Mouse (Mus musculus): Measurements from ENCODE around the gene Rrm1. TPM values are rescaled to one million over a fixed set of nuclear protein-coding genes. Genes with fewer than 3 reads are reported as not detected.

Gene Rrm1
- polyA plus RNA-seq, 1 experiment, result 123 TPM

GRCm38 (mm10) chr7:102425933-102426685 lies 15.4 kb upstream of the Rrm1 start:
- Histone ChIP-seq H3ac (ENCODE audit: control insufficient read depth, insufficient read length, low read depth) (no peak overlapping the region), H3K79me3 (ENCODE audit: low read depth) (no peaks in the 10 kb centered on the region), H3K79me2 (ENCODE audit: control insufficient read depth, insufficient read depth) (no peaks in the 10 kb centered on the region), H3K36me3 (ENCODE audit: control insufficient read depth, insufficient read depth) (no peaks in the 10 kb centered on the region), H3K27me3 (ENCODE audit: control insufficient read depth, insufficient read depth, insufficient read length) (no peaks in the 10 kb centered on the region), H3K4me3 (ENCODE audit: insufficient read depth, poor library complexity, severe bottlenecking) (no peak overlapping the region)
- TF ChIP-seq FOSL1 (IDR thresholded peaks at IDR 0.05; ENCODE audit: insufficient read depth, low read length, poor library complexity, severe bottlenecking), result no peak
- TF ChIP-seq MYOD1 (IDR thresholded peaks at IDR 0.05; ENCODE audit: control insufficient read depth, insufficient read length, low read depth), result no peak
- TF ChIP-seq CEBPB (IDR thresholded peaks at IDR 0.05; ENCODE audit: low read depth), result no peak
- no peak for TF ChIP-seq USF1 (IDR thresholded peaks at IDR 0.05; ENCODE audit: low read depth)
- TF ChIP-seq MYOG (IDR thresholded peaks at IDR 0.05; ENCODE audit: control insufficient read depth, extremely low read depth, insufficient read length), result no peak
- TF ChIP-seq MAX (IDR thresholded peaks at IDR 0.05), result no peak
- TF ChIP-seq CTCF (IDR thresholded peaks at IDR 0.05; ENCODE audit: control insufficient read depth, insufficient read depth, insufficient read length), result no peak

GRCm38 (mm10) chr7:102434344-102434743 lies 7.2 kb upstream of the Rrm1 start:
- Histone ChIP-seq H3ac (ENCODE audit: control insufficient read depth, insufficient read length, low read depth) (no peak overlapping the region), H3K79me3 (ENCODE audit: low read depth) (no peaks in the 10 kb centered on the region), H3K36me3 (ENCODE audit: control insufficient read depth, insufficient read depth) (no peaks in the 10 kb centered on the region), H3K4me3 (ENCODE audit: insufficient read depth, poor library complexity, severe bottlenecking) (no peak overlapping the region), H3K79me2 (ENCODE audit: control insufficient read depth, insufficient read depth) (no peaks in the 10 kb centered on the region), H3K27me3 (ENCODE audit: control insufficient read depth, insufficient read depth, insufficient read length) (no peaks in the 10 kb centered on the region)
- TF ChIP-seq USF1 (IDR thresholded peaks at IDR 0.05; ENCODE audit: low read depth), result no peak

- no peaks in the 10 kb centered on the region for H3K27me3 ChIP-seq (ENCODE audit: control insufficient read depth, insufficient read depth, insufficient read length)
- H3K79me3 ChIP-seq (ENCODE audit: low read depth), result peaks cover 30% of the 10 kb centered on the region
- H3ac ChIP-seq (ENCODE audit: control insufficient read depth, insufficient read length, low read depth), result no peak overlapping the region
- H3K4me3 ChIP-seq (ENCODE audit: insufficient read depth, poor library complexity, severe bottlenecking), result no peak overlapping the region
- TF ChIP-seq CEBPB (IDR thresholded peaks at IDR 0.05; ENCODE audit: low read depth), result no peak
- TF ChIP-seq CTCF (IDR thresholded peaks at IDR 0.05; ENCODE audit: control insufficient read depth, insufficient read depth, insufficient read length), result no peak
- no peak for TF ChIP-seq MYOD1 (IDR thresholded peaks at IDR 0.05; ENCODE audit: control insufficient read depth, insufficient read length, low read depth)
- no peak for TF ChIP-seq MYOG (IDR thresholded peaks at IDR 0.05; ENCODE audit: control insufficient read depth, extremely low read depth, insufficient read length)
- no peak for TF ChIP-seq FOSL1 (IDR thresholded peaks at IDR 0.05; ENCODE audit: insufficient read depth, low read length, poor library complexity, severe bottlenecking)
- peaks cover 20% of the 10 kb centered on the region for H3K36me3 ChIP-seq (ENCODE audit: control insufficient read depth, insufficient read depth)
- peaks cover 43% of the 10 kb centered on the region for H3K79me2 ChIP-seq (ENCODE audit: control insufficient read depth, insufficient read depth)
These were observed 456 bp upstream of the Rrm1 start for GRCm38 (mm10) chr7:102440822-102441656.

GRCm38 (mm10) chr7:102442432-102442831 lies 937 bp downstream of the Rrm1 start:
- TF ChIP-seq USF1 (IDR thresholded peaks at IDR 0.05; ENCODE audit: low read depth) (no peak), MYOG (IDR thresholded peaks at IDR 0.05; ENCODE audit: control insufficient read depth, extremely low read depth, insufficient read length) (no peak), MAX (IDR thresholded peaks at IDR 0.05) (no peak), MYOD1 (IDR thresholded peaks at IDR 0.05; ENCODE audit: control insufficient read depth, insufficient read length, low read depth) (no peak)
- H3ac ChIP-seq (ENCODE audit: control insufficient read depth, insufficient read length, low read depth), result peak overlapping the region; percentile 97
- H3K36me3 ChIP-seq (ENCODE audit: control insufficient read depth, insufficient read depth), result peaks cover 34% of the 10 kb centered on the region
- peaks cover 53% of the 10 kb centered on the region for H3K79me2 ChIP-seq (ENCODE audit: control insufficient read depth, insufficient read depth)
- H3K79me3 ChIP-seq (ENCODE audit: low read depth), result peaks cover 30% of the 10 kb centered on the region
- H3K4me3 ChIP-seq (ENCODE audit: insufficient read depth, poor library complexity, severe bottlenecking), result peak overlapping the region; percentile 77
- H3K27me3 ChIP-seq (ENCODE audit: control insufficient read depth, insufficient read depth, insufficient read length), result no peaks in the 10 kb centered on the region

- Histone ChIP-seq H3K79me2 (ENCODE audit: control insufficient read depth, insufficient read depth) (peaks cover 53% of the 10 kb centered on the region), H3K36me3 (ENCODE audit: control insufficient read depth, insufficient read depth) (peaks cover 49% of the 10 kb centered on the region), H3K4me3 (ENCODE audit: insufficient read depth, poor library complexity, severe bottlenecking) (no peak overlapping the region), H3ac (ENCODE audit: control insufficient read depth, insufficient read length, low read depth) (no peak overlapping the region), H3K27me3 (ENCODE audit: control insufficient read depth, insufficient read depth, insufficient read length) (no peaks in the 10 kb centered on the region), H3K79me3 (ENCODE audit: low read depth) (peaks cover 30% of the 10 kb centered on the region)
- TF ChIP-seq FOSL1 (IDR thresholded peaks at IDR 0.05; ENCODE audit: insufficient read depth, low read length, poor library complexity, severe bottlenecking) (no peak), MYOG (IDR thresholded peaks at IDR 0.05; ENCODE audit: control insufficient read depth, extremely low read depth, insufficient read length) (no peak), USF1 (IDR thresholded peaks at IDR 0.05; ENCODE audit: low read depth) (no peak), CEBPB (IDR thresholded peaks at IDR 0.05; ENCODE audit: low read depth) (no peak), MAX (IDR thresholded peaks at IDR 0.05) (no peak), MYOD1 (IDR thresholded peaks at IDR 0.05; ENCODE audit: control insufficient read depth, insufficient read length, low read depth) (no peak), CTCF (IDR thresholded peaks at IDR 0.05; ENCODE audit: control insufficient read depth, insufficient read depth, insufficient read length) (no peak)
These were observed 2.8 kb downstream of the Rrm1 start for GRCm38 (mm10) chr7:102444301-102444700.

Measured in C2C12 (cell line).